Mouse (Mus musculus) heart, postnatal 0 days (tissue): Measurements from ENCODE around the gene Lrrc20.

ENCODE experiments used
- CTCF ChIP-seq: IDR thresholded peaks from 2 replicates; pipeline ENCODE4 v1.5.1; 2016; ENCODE audit warnings: antibody characterized with exemption, control low read depth, low read depth
- EP300 ChIP-seq: IDR thresholded peaks from 2 replicates; pipeline ENCODE4 v1.6.1; 2016; ENCODE audit warnings: antibody characterized with exemption, low read depth

DNA sequence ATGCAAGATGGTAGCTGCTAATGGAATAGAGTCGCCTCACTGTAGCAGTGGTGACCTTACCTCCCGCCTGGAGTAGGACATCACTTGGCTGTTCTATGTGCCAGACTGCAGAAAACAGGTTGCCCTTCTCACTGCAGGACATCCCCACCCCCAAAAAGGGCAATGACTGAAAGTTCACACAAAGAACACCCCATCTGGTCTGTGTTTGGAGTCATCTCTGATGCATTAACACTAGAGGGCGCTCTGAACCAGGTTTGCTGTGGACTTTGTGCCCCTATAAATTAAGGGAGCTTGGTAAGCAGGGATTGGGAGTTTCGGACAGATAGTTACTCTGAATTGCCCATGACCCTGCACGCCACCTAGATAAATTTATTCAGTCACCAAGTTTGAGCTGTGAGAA is 8.7 kb upstream of the Lrrc20 start:
- TF ChIP-seq CTCF (peak; percentile 85), EP300 (no peak)
